Mouse (Mus musculus) ovary, adult 18-20 months (tissue): ENCODE data around the gene Ccdc88a.

ENCODE experiments used
- DNase-seq: peaks from one replicate; pipeline ENCODE4 v3.0.0; 2022; ENCODE audit warnings: low spot score, mixed read lengths

The Ccdc88a gene

DNA sequence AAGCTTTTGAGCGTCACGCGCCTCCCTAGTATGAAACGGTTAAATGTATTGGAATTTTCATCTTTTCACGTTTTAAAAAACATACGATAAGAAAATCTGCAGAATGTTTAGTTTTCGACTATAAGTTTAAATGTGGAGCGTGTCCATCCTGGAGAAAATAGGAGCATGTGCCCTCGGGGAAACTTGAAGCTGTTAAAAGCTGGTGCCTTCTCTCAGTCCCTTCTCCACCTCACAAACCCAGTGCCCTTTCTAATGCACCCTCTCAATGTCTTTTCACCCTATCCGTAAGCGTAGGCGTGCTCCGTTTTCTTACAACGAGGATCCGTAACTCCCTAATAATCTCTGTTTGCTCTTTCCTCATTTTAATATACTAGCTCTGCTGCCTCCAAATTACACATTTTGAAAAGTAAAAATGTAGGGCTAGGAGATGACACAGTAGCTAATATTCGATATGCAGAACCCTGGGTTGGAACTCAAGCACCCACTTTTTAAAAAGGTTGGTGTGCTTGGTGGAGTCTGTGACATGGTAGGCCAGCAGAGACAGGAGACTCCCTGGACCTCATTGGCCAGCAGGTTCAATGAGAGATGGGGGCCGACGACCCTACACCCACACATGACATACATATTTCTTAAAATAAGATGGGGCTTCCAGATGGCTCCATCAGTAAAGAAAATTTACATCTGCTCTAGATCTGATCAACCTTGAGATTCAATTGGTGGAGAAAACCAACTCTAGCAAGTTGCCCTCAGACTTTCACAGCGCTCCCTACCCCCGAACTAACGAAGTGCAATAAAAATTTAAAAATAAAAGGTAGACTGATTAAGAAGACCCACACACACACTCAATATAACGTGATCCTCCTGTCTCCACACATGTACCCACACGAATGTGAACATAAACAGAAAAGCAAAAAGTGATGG lies 175.3 kb downstream of the Ccdc88a start:
- no peak for DNase-seq

DNA sequence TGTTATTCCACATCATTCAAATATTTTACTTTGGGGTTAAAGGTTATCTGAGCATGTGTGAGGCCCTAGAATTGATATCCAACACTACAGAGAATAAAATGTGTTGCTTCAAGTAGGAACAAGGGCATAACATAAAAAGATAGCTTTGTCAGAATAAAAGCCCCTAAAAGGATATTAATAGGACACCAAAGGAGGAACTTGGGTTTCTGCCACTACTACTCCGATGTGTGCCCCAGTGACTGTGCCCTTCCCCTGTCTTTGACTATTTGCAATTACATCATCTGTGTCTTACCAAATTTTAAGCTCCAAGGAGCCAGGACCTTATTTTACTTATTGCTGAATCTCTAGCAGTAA lies 175.9 kb downstream of the Ccdc88a start:
- no peak for DNase-seq
